Mouse (Mus musculus) stomach, postnatal 0 days (tissue): ENCODE measurements around the gene Arap1.

ENCODE experiments used
- CTCF ChIP-seq: IDR thresholded peaks from 2 replicates; pipeline ENCODE4 v1.5.1; 2016; ENCODE audit warnings: antibody characterized with exemption, low read depth, mild to moderate bottlenecking, moderate library complexity
- EP300 ChIP-seq: optimal IDR thresholded peaks from 2 replicates; pipeline ENCODE3; 2016; ENCODE audit warnings: antibody characterized with exemption

DNA sequence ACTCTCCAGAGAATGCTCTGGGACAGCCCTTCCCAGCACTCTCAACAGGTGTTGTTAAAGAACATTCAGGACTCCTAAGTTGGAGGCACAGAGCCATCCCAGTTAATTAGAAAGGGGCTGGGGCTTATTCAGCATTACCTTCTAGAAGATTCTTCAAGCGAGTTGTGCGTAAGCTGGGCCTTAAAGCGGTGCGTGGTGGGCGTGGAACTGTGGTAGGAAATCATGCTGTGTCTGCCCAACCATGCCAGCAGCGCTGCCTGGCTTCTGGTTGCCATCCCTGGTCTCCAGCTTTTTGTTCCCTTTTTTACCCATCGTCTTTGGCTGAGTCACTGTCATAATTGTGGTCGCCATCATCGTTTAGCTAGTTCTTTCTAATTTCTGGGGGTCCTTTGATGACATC lies 106.6 kb downstream of the Arap1 start:
- no peak for TF ChIP-seq CTCF
- no peak for TF ChIP-seq EP300
